Mouse (Mus musculus) liver, adult 2 months (tissue): Measurements from ENCODE around the gene Plch2. TPM values are rescaled to one million over a fixed set of nuclear protein-coding genes. Genes with fewer than 3 reads are reported as not detected.
A peak's percentile ranks its signal among the peaks of the same experiment; 100 is the strongest.

Experiments
- DNase-seq: peaks from one replicate; pipeline ENCODE4 v3.0.0-alpha.2; 2011; ENCODE audit warnings: low read depth, low spot score; ENCODE audit errors: extremely low read depth
- H3K27ac ChIP-seq: fragments of 200-500 bp; replicated peaks from 2 replicates; pipeline ENCODE4 v1.5.1; 2012; ENCODE audit warnings: low read depth, mild to moderate bottlenecking, control low read depth, inconsistent platforms, low read length; ENCODE audit not compliant: insufficient read depth
- H3K27me3 ChIP-seq: fragments of 200-500 bp; 2 replicates; pipeline ENCODE4 v1.6.1; 2012; ENCODE audit warnings: mild to moderate bottlenecking, moderate library complexity, low read length, inconsistent platforms; ENCODE audit not compliant: control insufficient read depth, insufficient read depth
- H3K36me3 ChIP-seq: fragments of 200-500 bp; 2 replicates; pipeline ENCODE4 v1.6.1; 2012; ENCODE audit warnings: low read length, inconsistent platforms; ENCODE audit not compliant: control insufficient read depth, insufficient read depth
- H3K4me1 ChIP-seq: fragments of 200-500 bp; 2 replicates; pipeline ENCODE4 v1.6.1; 2011; ENCODE audit warnings: low read length; ENCODE audit not compliant: control insufficient read depth, insufficient read depth
- H3K4me3 ChIP-seq: fragments of 200-500 bp; 2 replicates; pipeline ENCODE4 v1.5.1; 2011; ENCODE audit warnings: low read depth, mild to moderate bottlenecking, control low read depth, low read length, moderate library complexity; ENCODE audit not compliant: insufficient read depth
- H3K79me2 ChIP-seq: fragments of 200-500 bp; 2 replicates; pipeline ENCODE4 v1.6.1; 2012; ENCODE audit warnings: inconsistent platforms, mild to moderate bottlenecking, low read length, moderate library complexity; ENCODE audit not compliant: control insufficient read depth, insufficient read depth
- H3K9ac ChIP-seq: fragments of 200-500 bp; 2 replicates; pipeline ENCODE4 v1.6.1; 2012; ENCODE audit warnings: low read depth, mild to moderate bottlenecking, control low read depth, inconsistent platforms, low read length
- CTCF ChIP-seq: fragments of 200-500 bp; IDR thresholded peaks from 2 replicates; pipeline ENCODE4 v1.5.1; 2011; ENCODE audit warnings: low read depth, low read length, control low read depth
- POLR2A ChIP-seq: fragments of 200-500 bp; IDR thresholded peaks from 2 replicates; pipeline ENCODE4 v1.6.1; 2011; ENCODE audit warnings: low read length, control low read depth; ENCODE audit not compliant: insufficient read depth; ENCODE audit errors: extremely low read depth
- WGBS: fragments of 180-500 bp; shearing (Covaris S2); methylation state at CpG from one replicate; pipeline ENCODE4 v1.1.7; 2018; 5-methylcytosine and 5-hydroxymethylcytosine counted together
- polyA plus RNA-seq: library from polyadenylated mRNA; depleted of rRNA; stranded (reverse); fragments of >200 nt; gene quantifications from 2 replicates; pipeline ENCODE4 v1.2.3, GENCODE M21; 2012
- total RNA-seq: library from RNA; depleted of rRNA; stranded (reverse); fragments of >200 nt; gene quantifications from 2 replicates; pipeline ENCODE4 v1.2.3, GENCODE M21; 2014

Gene Plch2
- total and polyA plus RNA-seq, 2 experiments: 0.01 TPM; not detected in 1

- H3K4me1 ChIP-seq: no peaks in the 10 kb centered on the region
- H3K4me3 ChIP-seq: no peak overlapping the region
- TF ChIP-seq CTCF: peak; percentile 54
- TF ChIP-seq POLR2A: no peak
- H3K27me3 ChIP-seq: no peaks in the 10 kb centered on the region
- no peaks in the 10 kb centered on the region for H3K79me2 ChIP-seq
- no peak overlapping the region for H3K27ac ChIP-seq
- WGBS: 97% methylated on average over 4 of the region's 4 CpGs
- H3K36me3 ChIP-seq: peaks cover 1% of the 10 kb centered on the region; the same call in 1 of the 2 replicates
- no peak overlapping the region for H3K9ac ChIP-seq
- no peak for DNase-seq
These were observed 76.5 kb downstream of the Plch2 start for GRCm38 (mm10) chr4:154980110-154980509.

DNA sequence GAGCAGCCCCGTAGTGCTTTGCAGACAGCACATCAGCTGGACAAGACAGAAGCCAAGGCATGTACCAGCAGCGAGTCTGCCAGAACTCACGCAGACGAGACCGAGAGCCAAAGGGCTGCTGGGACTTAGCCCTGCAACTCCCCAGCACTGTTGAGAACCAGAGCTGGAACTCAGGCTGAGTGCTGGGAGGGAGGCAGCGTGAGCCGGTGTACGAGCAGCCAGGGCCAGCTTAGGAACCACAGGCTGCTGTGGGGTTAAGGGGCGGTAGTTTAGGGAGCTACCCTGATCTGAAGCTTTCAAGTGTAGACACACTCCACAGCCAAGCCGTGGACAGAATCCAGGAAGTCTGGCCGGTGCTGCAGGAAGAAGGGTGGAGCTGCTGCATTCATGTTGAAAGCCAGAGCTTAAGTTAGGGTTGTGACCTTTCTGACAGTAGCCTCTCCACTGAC, 82.4 kb downstream of the Plch2 start:
- Histone ChIP-seq H3K4me3 (no peak overlapping the region), H3K4me1 (no peaks in the 10 kb centered on the region), H3K36me3 (peaks cover 22% of the 10 kb centered on the region; the same call in 1 of the 2 replicates), H3K27me3 (no peaks in the 10 kb centered on the region), H3K27ac (no peak overlapping the region), H3K79me2 (no peaks in the 10 kb centered on the region), H3K9ac (no peak overlapping the region)
- 86% methylated on average over 11 of the region's 11 CpGs for WGBS
- DNase-seq: no peak
- TF ChIP-seq POLR2A: no peak
- no peak for TF ChIP-seq CTCF

DNA sequence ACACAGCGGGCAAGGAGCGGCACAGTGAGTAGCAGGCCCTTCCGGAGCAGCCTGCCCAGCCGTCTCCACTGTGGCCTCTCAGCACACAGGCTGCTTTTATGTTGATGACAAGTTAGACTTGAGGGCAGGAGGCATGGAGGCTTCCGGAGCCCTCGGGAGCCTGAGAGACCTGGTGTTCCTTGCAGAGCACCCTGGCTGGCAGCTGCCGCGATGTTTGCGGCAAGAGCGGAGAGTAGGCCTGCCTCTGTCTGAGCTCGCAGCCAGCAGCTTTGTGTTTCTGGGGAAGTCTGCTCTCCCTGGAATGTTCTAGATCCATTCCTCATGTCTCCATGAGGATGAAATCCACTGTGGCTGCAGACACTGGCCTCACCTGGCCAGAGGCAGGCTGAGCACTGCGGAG, 84.0 kb downstream of the Plch2 start:
- 96% methylated on average over 12 of the region's 12 CpGs for WGBS
- no peak overlapping the region for H3K4me3 ChIP-seq

GRCm38 (mm10) chr4:154967173-154967572, 89.4 kb downstream of the Plch2 start:
- Histone ChIP-seq H3K4me3 (no peak overlapping the region), H3K27ac (no peak overlapping the region), H3K4me1 (peaks cover 3% of the 10 kb centered on the region), H3K36me3 (peaks cover 14% of the 10 kb centered on the region; the same call in 1 of the 2 replicates), H3K79me2 (peaks cover 7% of the 10 kb centered on the region; the same call in 1 of the 2 replicates), H3K9ac (no peak overlapping the region), H3K27me3 (no peaks in the 10 kb centered on the region)
- peak; percentile 32 for DNase-seq
- TF ChIP-seq POLR2A (no peak), CTCF (peak; percentile 39; the same call in 1 of the 2 replicates)
- 58% methylated on average over 5 of the region's 5 CpGs for WGBS

More for the DNA sequence above, 84.0 kb downstream of the Plch2 start:
- no peak for DNase-seq
- Histone ChIP-seq H3K27ac (no peak overlapping the region), H3K9ac (no peak overlapping the region), H3K4me1 (no peaks in the 10 kb centered on the region), H3K79me2 (0 out of 2 replicates have a peak, but pooled peaks cover under 1% of the 10 kb centered on the region), H3K27me3 (no peaks in the 10 kb centered on the region), H3K36me3 (peaks cover 22% of the 10 kb centered on the region; the same call in 1 of the 2 replicates)
- TF ChIP-seq POLR2A: no peak
- TF ChIP-seq CTCF: no peak

- no peak overlapping the region for H3K27ac ChIP-seq
- H3K79me2 ChIP-seq: peaks cover 7% of the 10 kb centered on the region; the same call in 1 of the 2 replicates
- whole genome bisulfite sequencing: 67% methylated on average over 3 of the region's 3 CpGs
- no peak for TF ChIP-seq CTCF
- no peak for TF ChIP-seq POLR2A
- peaks cover 8% of the 10 kb centered on the region; the same call in 1 of the 2 replicates for H3K27me3 ChIP-seq
- peaks cover 3% of the 10 kb centered on the region for H3K4me1 ChIP-seq
- no peak overlapping the region for H3K4me3 ChIP-seq
- no peak for DNase-seq
- H3K36me3 ChIP-seq: peaks cover 8% of the 10 kb centered on the region; the same call in 1 of the 2 replicates
- H3K9ac ChIP-seq: no peak overlapping the region
These were observed 90.7 kb downstream of the Plch2 start for GRCm38 (mm10) chr4:154965856-154966255.

DNA sequence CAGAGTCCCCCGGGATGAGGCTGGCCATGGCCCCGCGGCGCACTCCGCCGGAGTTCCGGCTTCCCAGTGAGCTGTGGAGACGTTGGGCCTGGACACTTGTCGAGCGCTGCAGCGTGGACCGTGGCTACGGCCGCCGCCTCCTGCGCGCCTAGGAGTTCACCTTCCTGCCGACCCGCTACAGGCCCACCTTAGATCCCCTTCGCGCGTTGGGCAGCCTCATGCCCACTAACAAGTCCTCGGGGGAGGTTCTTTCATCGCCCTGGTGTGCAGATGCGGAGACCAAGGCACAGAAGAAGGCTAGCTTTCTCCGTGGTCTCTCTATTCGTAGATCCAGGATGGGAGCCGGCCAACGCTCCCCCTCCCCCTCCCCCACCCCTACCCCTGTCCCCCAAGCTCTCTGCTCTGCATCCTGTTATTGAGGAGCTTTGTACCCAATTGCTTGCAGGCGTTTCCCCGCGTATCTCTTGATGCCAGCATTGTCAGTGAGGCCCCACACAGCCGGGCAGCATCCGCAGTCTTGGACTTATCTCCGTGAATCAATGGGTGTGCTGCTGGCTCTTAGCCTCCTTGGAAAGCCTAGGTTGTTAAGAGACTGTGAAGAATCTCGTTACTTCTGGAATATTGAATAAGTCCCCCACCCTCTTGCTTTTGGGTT, 91.9 kb downstream of the Plch2 start:
- Histone ChIP-seq H3K27ac (0 out of 2 replicates have a peak overlapping the region, but pooled peaks have one; percentile 19), H3K9ac (peak overlapping the region; percentile 92), H3K4me3 (peak overlapping the region; percentile 95), H3K79me2 (peaks cover 7% of the 10 kb centered on the region; the same call in 1 of the 2 replicates), H3K27me3 (peaks cover 15% of the 10 kb centered on the region; the same call in 1 of the 2 replicates), H3K4me1 (peaks cover 3% of the 10 kb centered on the region), H3K36me3 (peaks cover under 1% of the 10 kb centered on the region; the same call in 1 of the 2 replicates)
- no peak for DNase-seq
- WGBS: 2% methylated on average over 36 of the region's 36 CpGs
- no peak for TF ChIP-seq POLR2A
- TF ChIP-seq CTCF: no peak
